Mouse (Mus musculus): ENCODE measurements at regions not wholly inside any gene's neighbourhood (a gene's known extent, or its start where the extent isn't known, plus 50 kb on each side); places are given as distances from the start of the nearest gene placed in this dataset.

GRCm38 (mm10) chr15:22208991-22209390, 339.8 kb upstream of the Cdh18 start:
- TF ChIP-seq CTCF (IDR thresholded peaks at IDR 0.05; ENCODE audit: low read depth, low read length): no peak
- TF ChIP-seq POLR2A (IDR thresholded peaks at IDR 0.05; ENCODE audit: insufficient read depth, low read length): no peak

Measured in ES-Bruce4 (cell line).